Mouse (Mus musculus): ENCODE data around the gene Sptssb. TPM values are rescaled to one million over a fixed set of nuclear protein-coding genes. Genes with fewer than 3 reads are reported as not detected.

Sptssb gene
- polyA plus RNA-seq, 1 experiment from 2014 or later, result 0.30 TPM

DNA sequence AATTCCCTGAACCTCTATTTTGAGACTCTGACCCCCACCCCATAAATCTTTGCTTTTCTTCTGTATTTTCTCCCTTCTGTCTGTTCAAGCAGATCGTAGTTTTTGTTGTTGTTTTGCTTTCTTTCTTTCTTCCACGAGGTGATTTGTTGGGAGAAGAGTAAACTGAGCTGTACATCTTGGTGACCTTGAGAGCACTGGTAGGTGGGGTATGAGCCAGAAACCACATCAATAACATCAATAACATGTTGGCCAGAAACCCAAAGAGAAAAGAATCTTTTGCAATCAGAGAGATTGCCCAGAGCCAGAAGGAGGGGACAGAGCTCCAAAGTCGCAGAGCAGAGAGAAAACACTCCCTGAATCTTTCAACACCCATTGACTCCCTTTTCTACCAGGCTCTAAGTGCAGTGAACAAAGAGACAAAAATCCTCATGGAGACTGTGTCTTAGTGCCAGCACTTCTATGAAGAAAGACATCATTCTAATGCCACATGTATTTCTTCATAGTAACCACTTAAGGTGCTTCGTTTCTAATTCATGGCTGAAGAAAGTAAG lies 80.4 kb downstream of the Sptssb start:
- Histone ChIP-seq H3K9me3 (replicated peaks; ENCODE audit: control insufficient read depth, low read length) (no peaks in the 10 kb centered on the region), H3K36me3 (ENCODE audit: control insufficient read depth, insufficient read depth) (no peaks in the 10 kb centered on the region), H3K4me1 (ENCODE audit: control insufficient read depth, low read depth, low read length) (no peaks in the 10 kb centered on the region), H3K27me3 (ENCODE audit: control insufficient read depth, insufficient read depth, low read depth, low read length) (no peaks in the 10 kb centered on the region), H3K9ac (ENCODE audit: low read depth, low read length) (no peak overlapping the region), H3K4me3 (ENCODE audit: low read depth, low read length) (no peak overlapping the region), H3K27ac (ENCODE audit: low read length) (no peak overlapping the region), H3K4me2 (ENCODE audit: low read depth, low read length) (no peak overlapping the region)
- ATAC-seq (ENCODE audit: low read depth), result no peak
- 52% methylated on average over 4 of the region's 4 CpGs for WGBS (ENCODE audit: insufficient replicate concordance)

DNA sequence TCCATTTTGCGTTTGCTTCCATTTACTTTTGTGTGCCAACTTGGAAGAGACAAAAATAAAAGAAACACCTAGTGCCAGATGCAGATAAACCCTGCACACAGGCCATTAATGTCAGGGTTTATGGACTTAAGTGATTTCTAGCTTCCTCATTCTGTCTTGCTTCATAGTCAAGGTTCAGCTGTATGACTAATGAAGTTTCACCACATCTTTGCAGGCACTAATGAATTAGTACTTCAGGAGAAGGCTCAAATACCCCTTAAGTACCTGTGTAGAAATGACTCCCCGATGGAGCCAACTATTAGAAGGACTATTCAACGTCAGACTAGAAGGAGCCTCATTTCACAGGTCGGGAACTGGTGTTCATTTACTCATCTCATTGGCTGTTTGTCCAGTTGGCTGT lies 86.4 kb downstream of the Sptssb start:
- Histone ChIP-seq H3K27me3 (ENCODE audit: control insufficient read depth, insufficient read depth, low read depth, low read length) (no peaks in the 10 kb centered on the region), H3K36me3 (ENCODE audit: control insufficient read depth, insufficient read depth) (no peaks in the 10 kb centered on the region), H3K27ac (ENCODE audit: low read length) (no peak overlapping the region), H3K4me2 (ENCODE audit: low read depth, low read length) (no peak overlapping the region), H3K4me1 (ENCODE audit: control insufficient read depth, low read depth, low read length) (no peaks in the 10 kb centered on the region), H3K4me3 (ENCODE audit: low read depth, low read length) (no peak overlapping the region), H3K9me3 (replicated peaks; ENCODE audit: control insufficient read depth, low read length) (no peaks in the 10 kb centered on the region), H3K9ac (ENCODE audit: low read depth, low read length) (no peak overlapping the region)
- no peak for ATAC-seq (ENCODE audit: low read depth)
- 54% methylated on average over 4 of the region's 4 CpGs for WGBS (ENCODE audit: insufficient replicate concordance)

Other genes with a start within 250 kb of the Sptssb start
- 48.5 and 60.9 TPM in 2 replicates for gene Nmd3, start 138.0 kb downstream of the Sptssb start, polyA plus RNA-seq (2015; fragmentation: Nextera tagmentation; extraction: Ambion mirVana)
- gene Otol1, start 147.7 kb upstream of the Sptssb start, polyA plus RNA-seq (2015; fragmentation: Nextera tagmentation; extraction: Ambion mirVana), result not detected in 2 replicates

Measured in liver, embryonic 16.5 days (tissue).